Mouse (Mus musculus) activated CD4-positive, CD25-positive, alpha-beta regulatory T cell, adult 4 months (primary cell): ENCODE data around the gene Ncor2. TPM values are rescaled to one million over a fixed set of nuclear protein-coding genes. Genes with fewer than 3 reads are reported as not detected.

ENCODE experiments used
- ATAC-seq: one replicate; pipeline ENCODE4 v1.8.0; 2017
- polyA plus RNA-seq, 2 experiments: library from polyadenylated mRNA; unstranded; fragments of 100-300 nt; shearing (Covaris generic); gene quantifications; one replicate each; pipeline ENCODE4 v1.2.1; 2017

The Ncor2 gene
- polyA plus RNA-seq, 2 experiments from 2014 or later: 2.9 to 8.0 TPM

DNA sequence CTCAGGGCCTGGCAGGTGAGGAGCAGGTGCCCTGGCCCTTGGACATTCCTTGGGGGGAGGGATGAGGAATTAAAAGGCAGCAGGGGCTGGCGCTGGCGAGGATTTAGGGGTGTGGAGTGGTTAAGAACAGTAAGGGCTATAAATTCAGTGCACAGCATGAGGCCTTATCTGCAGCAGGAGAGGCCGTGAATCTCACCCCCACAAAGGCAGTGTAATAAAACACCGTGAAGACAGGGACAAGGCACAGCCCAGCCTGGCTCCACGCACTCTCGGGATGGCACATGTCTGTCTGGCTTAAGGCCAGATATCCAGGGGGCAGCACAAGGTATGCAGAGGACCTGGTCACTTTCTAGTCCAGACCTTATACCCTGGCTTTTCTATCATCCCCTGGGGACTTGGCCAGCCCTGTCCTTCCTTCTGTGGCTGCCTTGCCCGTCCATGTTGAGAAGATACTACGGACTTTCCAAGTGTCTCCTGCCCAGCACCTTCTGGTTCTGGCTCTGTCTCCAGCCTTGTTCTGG, 93.9 kb downstream of the Ncor2 start:
- no peak for ATAC-seq

DNA sequence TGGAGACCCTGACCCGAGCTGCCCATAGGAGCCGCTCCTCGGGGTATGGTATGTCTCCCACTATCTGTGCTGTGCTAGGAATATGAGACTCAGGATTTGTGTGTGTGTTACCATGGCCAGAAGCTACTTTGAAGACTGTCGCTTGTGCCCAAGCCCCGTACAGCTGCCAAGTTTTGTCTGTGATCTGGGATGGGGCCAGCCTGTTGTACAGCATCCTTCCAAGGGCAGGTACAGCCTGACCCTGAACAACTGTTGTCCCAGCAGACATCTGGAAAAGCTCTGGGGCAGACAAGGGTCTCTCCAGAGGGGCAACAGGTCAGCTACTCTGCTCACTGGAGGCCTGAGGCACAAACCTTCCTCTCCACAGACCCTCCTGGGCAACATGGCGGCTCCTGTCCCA, 95.3 kb downstream of the Ncor2 start:
- no peak for ATAC-seq

DNA sequence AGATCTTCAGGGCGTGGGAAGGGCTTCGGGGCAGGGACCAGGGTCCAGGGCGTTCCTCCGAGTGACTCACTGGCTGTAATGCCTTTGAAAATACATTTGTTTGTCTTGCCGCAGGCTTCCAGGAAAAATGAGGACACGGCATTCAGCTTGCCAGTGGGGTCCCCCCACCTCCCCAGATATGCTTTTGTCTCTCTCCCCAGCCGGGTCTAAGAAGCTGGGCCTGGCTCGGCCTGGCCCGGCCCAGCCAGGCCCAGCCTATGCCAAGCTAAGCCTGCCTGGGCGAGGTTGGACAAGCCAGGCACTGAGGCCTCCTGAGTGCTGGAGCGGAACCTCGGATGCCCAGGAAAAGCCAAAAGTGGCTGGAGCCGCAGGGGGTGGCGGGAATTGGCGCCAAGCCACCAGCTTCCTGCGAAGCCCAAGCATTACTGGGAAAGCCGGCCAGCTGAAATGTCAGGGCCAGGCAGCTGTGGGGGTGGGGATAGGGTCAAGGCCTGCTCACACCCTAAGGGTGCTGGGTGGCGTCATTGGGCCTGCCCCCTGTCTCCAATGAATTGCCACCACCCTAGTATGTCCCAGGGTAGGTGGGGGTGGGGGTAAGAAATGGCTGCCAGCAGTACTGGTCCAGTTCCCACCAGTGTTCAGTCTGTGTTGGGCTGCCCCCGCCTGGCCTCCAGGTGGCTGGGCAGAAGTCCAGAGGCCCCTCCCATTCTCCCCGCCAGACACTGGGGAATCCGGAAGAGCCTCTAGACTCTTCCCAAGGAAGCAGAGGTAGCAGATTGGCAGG, 97.5 kb downstream of the Ncor2 start:
- ATAC-seq: no peak

DNA sequence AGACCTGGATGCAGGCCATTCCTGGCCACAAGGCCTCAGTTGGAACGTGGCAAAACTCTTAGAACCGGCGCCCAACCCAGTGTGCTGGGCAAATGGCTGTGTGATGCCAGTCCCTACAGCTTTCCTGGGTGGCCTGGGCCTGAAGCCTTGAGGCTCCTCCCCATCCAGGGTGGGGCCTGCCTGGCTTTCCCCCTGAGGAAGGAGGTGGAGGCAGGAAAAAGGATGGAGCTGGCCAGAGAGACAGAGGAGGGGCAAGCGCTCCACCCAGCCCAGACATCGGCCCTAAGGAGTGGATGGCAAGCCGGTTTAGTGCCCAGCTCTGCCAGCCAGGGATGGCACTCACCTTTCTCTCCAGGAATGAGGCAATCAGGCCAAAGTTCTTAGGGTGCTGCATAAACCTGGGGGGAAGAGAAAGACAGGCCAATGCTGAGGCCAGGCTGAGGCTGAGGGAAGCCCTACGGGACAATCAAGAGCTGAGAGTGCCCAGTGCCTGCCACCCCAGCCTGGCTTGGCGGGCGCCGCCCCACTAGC, 98.2 kb downstream of the Ncor2 start:
- ATAC-seq: no peak

DNA sequence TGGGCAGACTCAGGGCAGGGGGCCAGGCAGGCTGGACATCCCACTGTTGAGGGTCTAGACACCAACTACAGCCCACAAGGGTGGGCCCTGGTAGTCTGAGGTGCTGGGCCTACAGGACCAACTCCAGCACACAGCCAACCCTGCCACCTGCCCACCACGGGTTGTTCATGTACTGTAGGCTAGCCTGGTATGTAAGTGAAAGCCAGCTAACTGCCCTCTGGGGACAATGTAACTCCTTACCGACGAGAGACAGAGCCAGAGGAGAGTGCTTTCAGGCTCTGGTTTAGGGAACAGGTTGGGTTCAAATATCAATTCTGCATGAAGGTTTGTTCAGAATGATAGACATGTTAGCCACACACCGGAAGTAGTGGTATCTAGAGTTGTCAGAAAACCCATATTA, 98.7 kb downstream of the Ncor2 start:
- ATAC-seq: no peak

DNA sequence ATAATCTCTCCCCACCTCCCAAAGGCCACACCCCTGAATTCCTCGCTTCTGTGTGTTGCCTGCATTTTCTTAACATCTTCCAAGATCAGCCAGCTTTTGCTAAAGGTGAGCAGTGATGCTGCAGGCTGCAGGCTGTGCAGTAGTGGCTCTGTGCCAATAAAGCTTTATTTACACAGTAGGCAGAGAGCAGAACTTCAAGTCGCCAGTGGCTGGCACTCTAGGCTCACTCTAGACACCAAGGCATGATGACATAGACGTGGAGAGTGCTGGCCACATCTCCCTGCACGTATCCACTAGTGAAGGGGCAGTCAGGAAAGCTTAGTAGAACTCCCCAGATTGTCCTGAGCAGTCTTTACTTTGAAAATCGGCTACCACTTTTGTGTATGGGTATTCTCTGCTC, 100.8 kb downstream of the Ncor2 start:
- ATAC-seq: no peak

DNA sequence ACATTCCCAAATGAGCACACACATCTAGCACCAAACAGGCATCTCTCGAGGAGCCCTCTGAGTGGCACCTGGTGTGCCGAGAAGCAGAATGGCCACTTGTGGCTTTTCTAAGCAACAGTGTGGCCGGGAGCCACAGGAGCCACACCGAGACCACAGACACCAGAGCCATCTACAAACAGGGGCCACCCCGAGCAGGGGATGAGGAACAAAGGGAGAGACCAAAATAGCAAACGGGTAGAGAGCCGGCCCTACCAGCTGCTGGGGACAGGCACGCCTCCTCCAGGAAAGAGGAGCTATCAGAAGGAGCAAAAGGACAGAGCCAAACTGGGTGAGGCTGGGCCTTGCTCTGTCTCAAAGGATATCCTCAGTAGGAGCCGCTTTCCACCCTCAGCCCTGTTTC, 102.8 kb downstream of the Ncor2 start:
- no peak for ATAC-seq

DNA sequence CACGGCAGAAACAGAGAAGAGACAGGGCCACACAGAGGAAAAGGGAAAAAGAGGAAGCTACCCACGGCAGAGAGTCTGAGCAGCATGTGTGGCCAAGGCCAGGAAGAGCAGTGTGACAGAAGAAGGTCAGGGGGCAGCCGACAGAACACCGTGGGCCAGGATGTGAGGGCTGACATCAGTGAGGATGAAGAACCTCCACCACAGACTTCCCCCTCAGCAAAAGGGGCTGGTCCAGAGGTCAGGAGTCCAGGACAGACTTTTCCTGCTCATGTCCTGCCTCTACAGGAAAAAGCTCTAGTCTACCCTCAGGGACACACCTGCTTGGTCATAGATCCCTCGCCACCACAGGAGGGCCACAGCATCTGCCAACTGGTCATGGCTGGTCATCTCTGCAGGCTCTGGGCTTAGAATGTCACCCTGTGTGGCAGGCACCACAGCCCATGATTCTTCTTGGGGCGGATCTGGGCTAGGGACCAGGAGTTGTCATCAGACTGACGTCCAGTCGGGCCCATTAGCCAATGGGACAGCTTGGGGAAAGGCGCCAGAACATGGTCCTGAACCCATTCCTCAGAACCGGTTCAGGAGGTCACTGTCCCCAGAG, 104.3 kb downstream of the Ncor2 start:
- ATAC-seq: no peak

DNA sequence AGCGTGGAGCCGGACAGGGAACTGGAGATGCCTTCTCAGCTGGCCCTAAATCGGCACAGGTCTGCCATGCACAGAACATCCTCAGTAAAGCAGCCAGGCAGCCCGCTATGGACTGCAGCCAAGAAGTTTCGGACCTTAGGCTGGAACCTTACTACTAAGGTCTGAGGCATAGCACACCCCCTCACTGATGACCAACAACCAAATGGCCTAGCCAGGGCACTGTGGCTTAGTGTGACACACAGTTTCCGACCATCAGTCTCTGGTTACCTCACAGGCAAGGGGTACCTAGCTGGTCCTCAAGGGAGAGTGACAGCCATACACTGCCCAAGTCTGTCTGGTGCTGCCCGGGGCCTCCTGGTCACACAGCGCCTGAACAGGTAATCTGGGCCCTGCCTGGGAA, 105.1 kb downstream of the Ncor2 start:
- ATAC-seq: no peak

DNA sequence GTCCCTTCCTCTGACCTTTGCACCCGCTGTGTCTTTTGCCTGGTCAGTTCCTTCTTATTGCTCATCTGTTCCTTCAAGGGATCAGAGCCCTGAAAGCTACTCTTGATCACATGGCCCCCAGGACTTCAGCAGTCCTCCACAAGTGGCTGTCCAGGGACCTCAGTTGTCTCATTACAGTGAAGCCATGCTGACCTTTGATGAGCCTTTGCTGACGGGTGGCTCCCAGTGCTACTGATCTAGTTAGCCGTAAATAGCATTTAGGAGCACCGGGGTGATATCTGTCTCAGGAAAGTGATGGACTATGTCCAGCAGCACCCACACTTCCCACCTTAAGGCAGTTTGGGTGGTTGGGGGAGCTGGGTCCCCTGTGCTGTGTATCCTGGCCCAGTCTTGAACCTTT, 105.7 kb downstream of the Ncor2 start:
- no peak for ATAC-seq

DNA sequence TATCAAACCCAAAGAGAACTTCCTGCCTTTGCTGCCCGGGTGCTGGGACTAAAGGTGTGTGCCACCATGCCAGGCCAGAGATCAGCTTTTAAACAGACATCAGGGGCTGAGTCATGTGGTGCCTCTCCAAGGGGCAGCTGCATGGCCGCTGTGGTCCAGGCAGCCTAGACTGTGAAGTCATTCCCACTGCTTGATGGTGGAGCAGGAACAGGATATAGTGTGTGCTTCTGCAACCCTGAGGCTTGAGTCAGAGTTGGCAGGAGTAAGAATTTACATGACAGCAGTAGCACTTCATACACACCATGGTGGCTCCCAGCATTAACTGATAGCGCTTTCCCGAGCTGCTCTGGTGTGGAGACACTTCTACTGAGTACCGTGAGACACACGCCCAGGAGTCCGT, 106.6 kb downstream of the Ncor2 start:
- ATAC-seq: no peak

DNA sequence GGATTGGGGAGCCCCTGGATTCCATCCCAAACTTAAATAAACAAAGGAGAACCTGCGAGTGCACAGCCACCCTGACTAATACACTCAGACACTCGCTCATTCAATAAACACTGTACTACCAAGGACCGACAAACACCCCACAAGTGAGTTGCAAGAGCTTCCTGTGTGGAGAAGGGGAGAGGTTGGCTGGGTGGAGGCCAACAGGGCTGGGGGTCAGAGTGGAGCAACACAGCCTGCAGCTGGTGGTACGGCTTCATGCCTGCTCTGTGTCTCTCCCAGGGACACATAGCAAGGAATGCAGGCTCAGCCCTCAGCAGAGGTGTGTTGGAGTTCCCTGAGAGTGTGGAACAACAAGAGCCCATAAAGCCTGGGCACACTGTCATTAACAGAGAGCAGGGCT, 107.1 kb downstream of the Ncor2 start:
- ATAC-seq: no peak

DNA sequence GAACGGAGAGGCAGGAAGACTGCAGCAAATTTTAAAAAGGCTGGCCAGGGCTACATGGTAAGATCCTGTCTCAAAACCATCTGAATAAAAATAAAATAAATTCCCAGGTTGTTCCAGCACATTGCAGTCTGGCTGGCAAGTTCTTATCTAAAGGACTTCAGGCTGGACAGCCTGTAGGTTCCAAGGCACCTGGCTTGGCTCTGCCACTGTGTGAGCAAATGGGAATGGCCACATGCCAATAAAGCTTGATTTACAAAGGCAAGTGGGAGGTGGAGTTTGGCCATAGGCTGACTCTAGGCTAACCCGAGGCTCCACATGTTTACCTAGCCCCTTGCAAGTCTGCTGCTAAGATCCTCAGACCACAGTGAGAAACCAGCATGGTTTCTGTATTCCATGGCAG, 108.6 kb downstream of the Ncor2 start:
- ATAC-seq: no peak

DNA sequence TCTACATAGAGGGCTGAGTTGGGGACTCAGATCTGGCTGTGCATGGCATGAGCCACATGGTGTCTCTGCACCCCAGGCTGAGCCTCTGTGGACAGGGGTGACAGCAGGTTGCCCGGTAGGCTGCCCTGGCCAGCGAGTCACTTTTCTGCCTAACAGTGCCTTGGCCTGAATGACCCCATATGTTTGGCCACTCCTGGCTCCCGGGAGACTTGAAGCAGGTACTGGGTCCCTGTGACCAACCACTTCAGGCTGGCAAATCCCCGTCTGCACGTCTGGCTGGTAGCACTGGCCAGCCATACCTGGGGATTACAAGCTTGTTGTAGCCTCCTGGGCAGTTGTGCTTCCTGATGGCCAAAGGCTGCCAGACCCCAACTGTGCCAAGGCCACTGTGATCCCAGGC, 109.1 kb downstream of the Ncor2 start:
- no peak for ATAC-seq

DNA sequence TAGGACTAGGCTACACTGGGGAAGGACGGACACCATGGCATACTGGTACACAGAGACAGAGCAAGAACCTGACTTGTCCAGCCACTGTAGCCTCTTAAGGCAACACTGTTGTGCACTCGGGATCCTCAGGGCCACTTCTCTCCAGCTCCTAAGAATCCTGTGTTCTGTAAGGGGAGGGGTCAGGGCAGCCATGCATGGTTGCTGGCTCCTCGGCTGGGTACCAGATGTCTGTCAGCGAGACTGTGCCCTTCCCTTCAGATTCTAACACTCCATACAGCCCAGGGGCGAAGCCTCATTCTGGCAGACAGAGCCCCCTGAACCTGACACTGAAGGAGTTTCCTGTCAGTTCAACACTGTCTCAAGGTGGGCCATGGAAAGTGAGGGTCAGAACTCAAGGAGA, 109.6 kb downstream of the Ncor2 start:
- no peak for ATAC-seq

DNA sequence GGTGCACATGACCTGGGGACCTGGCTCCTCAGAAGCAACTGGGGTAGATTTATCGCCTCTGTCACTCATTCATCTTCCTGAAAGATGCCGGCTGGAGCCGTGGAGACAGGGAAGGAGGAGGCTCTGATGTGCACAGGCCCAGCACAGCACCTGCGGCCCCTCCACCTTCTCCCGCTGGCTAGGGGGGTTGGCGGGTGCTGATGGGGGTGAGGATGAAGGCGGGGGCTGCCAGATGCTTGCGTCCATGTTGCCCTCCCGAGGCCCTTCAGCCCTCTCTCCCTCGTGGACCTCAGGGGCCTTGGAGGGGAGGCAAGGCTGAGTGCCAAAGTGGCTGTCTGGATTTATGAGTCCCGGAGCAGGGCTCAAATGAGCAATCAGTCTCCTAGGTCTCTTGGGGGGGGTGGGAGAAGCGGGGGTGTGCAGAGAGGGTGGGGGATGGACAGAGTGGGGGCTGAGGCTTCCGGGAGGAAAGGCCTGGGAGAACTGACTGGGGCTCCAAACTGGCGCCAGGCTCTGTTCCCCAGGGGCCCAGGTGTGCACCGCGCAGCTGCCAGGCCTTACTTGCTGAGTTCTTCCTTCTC, 110.6 kb downstream of the Ncor2 start:
- ATAC-seq: no peak

DNA sequence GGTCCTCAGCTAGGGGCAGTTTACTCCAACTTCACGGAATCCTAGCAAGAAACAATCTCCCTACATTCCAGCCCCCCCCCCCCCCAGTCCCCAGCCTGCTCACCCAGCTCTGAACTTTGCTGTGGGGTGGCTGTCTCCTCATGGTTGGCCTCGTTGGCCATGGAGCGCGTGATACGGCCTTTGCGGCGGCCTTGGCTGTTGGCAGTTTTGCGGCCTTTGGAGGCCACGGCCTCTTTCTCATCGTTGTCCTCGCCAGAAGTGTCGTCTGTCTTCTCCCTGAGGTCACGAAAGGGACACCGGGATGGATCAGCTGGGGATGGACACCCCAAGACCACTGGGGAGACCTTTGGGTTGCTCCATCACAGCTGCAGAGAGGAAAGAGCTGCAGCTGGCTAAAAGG, 111.3 kb downstream of the Ncor2 start:
- no peak for ATAC-seq

DNA sequence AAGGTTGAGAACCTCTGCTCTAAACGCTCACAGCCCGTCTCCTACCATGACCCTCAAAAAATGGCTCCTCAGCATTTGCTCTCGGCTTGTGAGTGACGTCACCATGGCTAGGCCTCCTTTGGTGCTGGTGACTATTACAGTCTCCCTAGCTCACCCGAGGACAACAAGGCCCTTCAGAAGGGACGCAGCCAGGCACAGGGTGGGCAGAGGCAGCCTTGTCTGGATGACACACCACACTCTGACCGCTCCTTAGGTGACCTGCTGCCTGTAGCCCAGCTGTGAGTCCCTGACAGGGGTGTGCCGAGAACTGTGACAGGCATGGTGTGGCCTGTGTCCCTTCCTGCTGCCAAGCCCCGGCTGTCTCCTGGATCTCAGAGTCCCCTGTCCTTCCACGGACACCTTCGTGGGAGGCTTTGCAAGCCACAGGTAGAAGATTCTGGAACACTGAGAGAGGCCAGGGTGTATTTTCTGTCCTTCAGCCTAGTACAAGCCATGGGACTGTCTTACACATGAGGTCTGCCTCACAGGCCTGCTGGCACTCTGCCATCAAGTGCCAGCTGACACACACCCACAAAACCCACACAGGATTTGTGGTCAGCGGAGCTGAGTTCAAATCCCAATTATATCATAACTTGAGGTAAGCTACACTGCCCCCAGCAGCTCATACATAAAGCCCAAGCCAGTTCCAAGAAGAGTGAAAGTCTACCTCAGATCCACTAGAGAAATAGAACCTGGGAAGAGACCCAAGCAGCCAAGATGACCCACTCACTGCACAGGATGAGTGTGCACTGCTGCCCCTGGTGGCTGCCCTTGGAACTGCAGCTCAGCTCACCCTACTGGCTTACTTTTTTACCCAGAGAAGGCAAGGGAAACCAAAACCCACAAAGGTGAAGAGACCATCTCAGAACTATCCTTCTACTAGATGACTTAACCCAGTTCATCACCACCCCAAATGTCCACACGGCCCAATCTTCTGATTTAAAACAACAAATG, 112.2 kb downstream of the Ncor2 start:
- no peak for ATAC-seq

DNA sequence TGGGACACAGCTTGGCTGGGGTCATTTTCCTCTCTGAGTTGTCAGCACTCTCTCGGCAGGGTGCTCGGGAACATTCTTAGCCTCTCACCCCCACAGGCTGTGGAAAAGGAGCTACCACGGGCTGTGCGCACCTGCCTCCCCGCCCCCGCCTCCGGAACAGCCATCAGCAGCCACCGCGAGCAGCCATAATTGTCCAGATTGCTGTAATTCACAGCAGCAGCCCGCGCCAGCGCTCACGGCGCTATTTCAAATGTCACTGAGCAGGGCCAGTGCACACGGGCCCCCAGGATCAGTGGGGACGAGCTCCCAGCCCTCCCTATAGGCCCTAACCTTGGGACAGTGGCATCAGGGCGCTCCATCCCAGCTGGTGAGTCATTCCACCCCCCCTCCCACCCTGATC, 116.0 kb downstream of the Ncor2 start:
- ATAC-seq: no peak

DNA sequence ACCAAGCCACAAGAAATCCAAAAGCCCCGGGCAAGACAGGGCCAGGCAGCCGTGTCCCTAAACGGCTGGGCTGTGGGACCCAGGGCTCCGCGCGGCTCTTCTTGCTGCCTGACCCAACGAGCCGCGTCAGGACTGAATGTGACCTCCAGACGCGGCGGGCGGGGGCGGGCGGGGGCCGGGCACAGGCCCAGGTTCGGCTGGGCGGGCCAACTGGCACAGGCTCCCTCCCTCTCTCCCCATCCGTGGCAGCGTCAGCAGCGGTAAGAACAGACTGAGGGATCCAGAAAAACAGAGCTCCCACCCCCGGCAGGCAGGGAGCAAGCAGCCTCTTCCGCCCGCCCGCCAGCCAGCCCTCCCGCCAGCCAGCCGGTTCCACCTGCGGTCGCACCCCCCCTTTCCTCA, 120.8 kb downstream of the Ncor2 start:
- no peak for ATAC-seq

DNA sequence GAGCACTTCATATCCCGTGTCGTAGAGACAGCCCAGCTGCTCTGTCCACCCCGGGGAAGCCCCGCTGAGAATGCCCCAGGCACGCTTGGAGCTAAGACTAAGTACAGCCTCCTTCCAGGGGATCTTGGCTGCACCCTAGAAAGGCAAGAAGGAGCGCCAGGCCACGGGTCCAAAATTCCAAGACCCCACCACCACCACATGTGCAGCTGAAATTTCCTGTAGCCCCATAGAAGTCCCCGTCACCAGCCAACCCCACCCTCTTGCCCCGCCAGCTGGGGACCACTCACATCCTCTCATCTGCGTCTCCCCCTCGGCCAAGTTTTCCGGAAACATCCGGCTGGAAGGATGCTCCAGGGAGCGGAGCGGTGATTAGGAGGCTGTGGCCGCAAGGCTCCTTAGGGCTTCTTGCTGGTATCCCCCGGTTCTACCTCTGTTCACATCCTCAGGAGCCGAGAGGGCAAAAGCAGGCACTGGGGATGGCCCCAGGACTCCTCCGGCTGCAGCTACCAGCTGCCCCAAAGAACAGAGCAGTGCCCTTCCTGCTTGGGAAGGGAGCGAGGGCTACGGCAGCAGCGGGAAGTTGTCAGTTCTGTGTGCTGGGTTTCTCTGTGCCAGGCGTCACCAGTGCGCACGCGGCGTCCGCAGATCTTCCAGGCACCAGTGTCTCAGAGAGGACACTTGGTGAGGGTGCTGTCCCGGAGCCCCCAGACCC, 121.3 kb downstream of the Ncor2 start:
- ATAC-seq: no peak
